Mouse (Mus musculus) megakaryocyte, embryonic 14.5 days (primary cell): ENCODE measurements around the gene Kmt2e. TPM values are rescaled to one million over a fixed set of nuclear protein-coding genes. Genes with fewer than 3 reads are reported as not detected.

Experiments used
- H3K27me3 ChIP-seq: replicated peaks from 2 replicates; pipeline ENCODE3; 2012; ENCODE audit warnings: inconsistent platforms
- H3K36me3 ChIP-seq: replicated peaks from 2 replicates; pipeline ENCODE3; 2012; ENCODE audit warnings: low read length, inconsistent platforms, mixed read lengths
- H3K4me1 ChIP-seq: 2 replicates; pipeline ENCODE4 v1.6.1; 2012; ENCODE audit warnings: inconsistent platforms
- H3K4me3 ChIP-seq: replicated peaks from 2 replicates; pipeline ENCODE3; 2012; ENCODE audit warnings: moderate library complexity, mild to moderate bottlenecking, inconsistent platforms
- H3K9me3 ChIP-seq: 2 replicates; pipeline ENCODE4 v1.6.1; 2012; ENCODE audit warnings: inconsistent platforms
- FLI1 ChIP-seq: IDR thresholded peaks from 2 replicates; pipeline ENCODE4 v1.6.1; 2012; ENCODE audit warnings: low read length, inconsistent platforms, mixed read lengths
- GATA1 ChIP-seq: IDR thresholded peaks from 3 replicates; pipeline ENCODE4 v1.6.1; 2012; ENCODE audit warnings: mixed read lengths, low read length, inconsistent platforms, borderline replicate concordance
- polyA plus RNA-seq: library from polyadenylated mRNA; stranded (reverse); fragments of >175 nt; gene quantifications from 2 replicates; pipeline ENCODE4 v1.2.3, GENCODE M21; 2012; ENCODE audit warnings: low replicate concordance; ENCODE audit not compliant: insufficient read depth

The Kmt2e gene
- polyA plus RNA-seq, 1 experiment: 6.2 TPM

- Histone ChIP-seq H3K4me1 (peaks cover 14% of the 10 kb centered on the region), H3K4me3 (no peak overlapping the region), H3K9me3 (no peaks in the 10 kb centered on the region), H3K27me3 (no peaks in the 10 kb centered on the region), H3K36me3 (peaks cover 53% of the 10 kb centered on the region)
- TF ChIP-seq GATA1 (no peak), FLI1 (no peak)
Observed at GRCm38 (mm10) chr5:23513468-23513867, 79.2 kb downstream of the Kmt2e start.

- TF ChIP-seq GATA1: no peak
- TF ChIP-seq FLI1: no peak
- Histone ChIP-seq H3K36me3 (peaks cover 52% of the 10 kb centered on the region), H3K27me3 (no peaks in the 10 kb centered on the region), H3K4me3 (no peak overlapping the region), H3K9me3 (no peaks in the 10 kb centered on the region), H3K4me1 (peaks cover 30% of the 10 kb centered on the region)
Observed at GRCm38 (mm10) chr5:23515038-23515437, 80.8 kb downstream of the Kmt2e start.

- no peak overlapping the region for H3K4me3 ChIP-seq
- peaks cover 37% of the 10 kb centered on the region for H3K4me1 ChIP-seq
- H3K27me3 ChIP-seq: no peaks in the 10 kb centered on the region
- H3K36me3 ChIP-seq: peaks cover 54% of the 10 kb centered on the region
- no peaks in the 10 kb centered on the region for H3K9me3 ChIP-seq
- TF ChIP-seq GATA1 (no peak), FLI1 (no peak)
Observed at GRCm38 (mm10) chr5:23516962-23517361, 82.7 kb downstream of the Kmt2e start.

GRCm38 (mm10) chr5:23517839-23518238 lies 83.6 kb downstream of the Kmt2e start:
- no peak overlapping the region for H3K4me3 ChIP-seq
- TF ChIP-seq GATA1 (no peak), FLI1 (no peak)
- H3K4me1 ChIP-seq: peaks cover 43% of the 10 kb centered on the region
- peaks cover 57% of the 10 kb centered on the region for H3K36me3 ChIP-seq
- no peaks in the 10 kb centered on the region for H3K27me3 ChIP-seq
- H3K9me3 ChIP-seq: no peaks in the 10 kb centered on the region

- Histone ChIP-seq H3K9me3 (no peaks in the 10 kb centered on the region), H3K27me3 (no peaks in the 10 kb centered on the region), H3K4me3 (no peak overlapping the region), H3K36me3 (peaks cover 50% of the 10 kb centered on the region), H3K4me1 (peaks cover 43% of the 10 kb centered on the region)
- TF ChIP-seq FLI1 (no peak), GATA1 (no peak)
Observed at GRCm38 (mm10) chr5:23518673-23519072, 84.4 kb downstream of the Kmt2e start.

GRCm38 (mm10) chr5:23519679-23520078 lies 85.4 kb downstream of the Kmt2e start:
- H3K27me3 ChIP-seq: no peaks in the 10 kb centered on the region
- no peak overlapping the region for H3K4me3 ChIP-seq
- no peaks in the 10 kb centered on the region for H3K9me3 ChIP-seq
- H3K4me1 ChIP-seq: peaks cover 43% of the 10 kb centered on the region
- H3K36me3 ChIP-seq: peaks cover 48% of the 10 kb centered on the region
- TF ChIP-seq FLI1 (no peak), GATA1 (no peak)

- Histone ChIP-seq H3K4me3 (no peak overlapping the region), H3K9me3 (no peaks in the 10 kb centered on the region), H3K4me1 (peaks cover 51% of the 10 kb centered on the region), H3K36me3 (peaks cover 45% of the 10 kb centered on the region), H3K27me3 (no peaks in the 10 kb centered on the region)
- no peak for TF ChIP-seq GATA1
- TF ChIP-seq FLI1: no peak
Observed at GRCm38 (mm10) chr5:23521645-23522044, 87.4 kb downstream of the Kmt2e start.

- Histone ChIP-seq H3K27me3 (no peaks in the 10 kb centered on the region), H3K9me3 (no peaks in the 10 kb centered on the region), H3K36me3 (peaks cover 35% of the 10 kb centered on the region), H3K4me3 (no peak overlapping the region), H3K4me1 (peaks cover 47% of the 10 kb centered on the region)
- TF ChIP-seq GATA1: no peak
- TF ChIP-seq FLI1: no peak
Observed at GRCm38 (mm10) chr5:23523936-23524335, 89.7 kb downstream of the Kmt2e start.

- Histone ChIP-seq H3K4me3 (no peak overlapping the region), H3K27me3 (no peaks in the 10 kb centered on the region), H3K36me3 (peaks cover 35% of the 10 kb centered on the region), H3K4me1 (peaks cover 40% of the 10 kb centered on the region), H3K9me3 (no peaks in the 10 kb centered on the region)
- TF ChIP-seq FLI1 (no peak), GATA1 (no peak)
Observed at GRCm38 (mm10) chr5:23524621-23525020, 90.4 kb downstream of the Kmt2e start.

- Histone ChIP-seq H3K4me3 (no peak overlapping the region), H3K27me3 (no peaks in the 10 kb centered on the region), H3K9me3 (no peaks in the 10 kb centered on the region), H3K36me3 (peaks cover 4% of the 10 kb centered on the region), H3K4me1 (peaks cover 13% of the 10 kb centered on the region)
- TF ChIP-seq GATA1 (no peak), FLI1 (no peak)
Observed at GRCm38 (mm10) chr5:23531100-23531499, 96.9 kb downstream of the Kmt2e start.
